Mouse (Mus musculus) limb, embryonic 12.5 days (tissue): ENCODE measurements around the gene Zmat1. TPM values are rescaled to one million over a fixed set of nuclear protein-coding genes. Genes with fewer than 3 reads are reported as not detected.

Experiments used
- ATAC-seq: fragments of 200-750 bp; cut with Nextera tagmentation; 2 replicates; pipeline ENCODE4 v1.8.0; 2017; ENCODE audit warnings: low read depth, moderate TSS enrichment; ENCODE audit not compliant: insufficient number of reproducible peaks, insufficient read depth, low FRiP score, low TSS enrichment
- H3K27ac ChIP-seq: fragments of 300-500 bp; sonication (generic); 2 replicates; pipeline ENCODE4 v1.5.1; 2016; ENCODE audit warnings: mild to moderate bottlenecking, moderate library complexity
- H3K27me3 ChIP-seq: fragments of 300-500 bp; sonication (generic); 2 replicates; pipeline ENCODE4 v1.6.1; 2016; ENCODE audit warnings: mild to moderate bottlenecking, moderate library complexity
- H3K36me3 ChIP-seq: fragments of 300-500 bp; sonication (generic); 2 replicates; pipeline ENCODE4 v1.6.1; 2016; ENCODE audit warnings: mild to moderate bottlenecking, moderate library complexity
- H3K4me1 ChIP-seq: fragments of 300-500 bp; sonication (generic); replicated peaks from 2 replicates; pipeline ENCODE4 v1.6.1; 2016
- H3K4me2 ChIP-seq: fragments of 300-500 bp; sonication (generic); 2 replicates; pipeline ENCODE4 v1.6.1; 2016; ENCODE audit warnings: mild to moderate bottlenecking, moderate library complexity
- H3K4me3 ChIP-seq: fragments of 300-500 bp; sonication (generic); replicated peaks from 2 replicates; pipeline ENCODE4 v1.5.1; 2016; ENCODE audit warnings: mild to moderate bottlenecking
- H3K9ac ChIP-seq: fragments of 300-500 bp; sonication (generic); replicated peaks from 2 replicates; pipeline ENCODE4 v1.6.1; 2016; ENCODE audit warnings: mild to moderate bottlenecking, moderate library complexity
- H3K9me3 ChIP-seq: fragments of 300-500 bp; sonication (generic); 2 replicates; pipeline ENCODE4 v1.6.1; 2016; ENCODE audit warnings: mild to moderate bottlenecking, moderate library complexity
- WGBS: fragments of 180-500 bp; shearing (Covaris S2); methylation state at CpG from one replicate; pipeline ENCODE4 v1.1.7; 2016; 5-methylcytosine and 5-hydroxymethylcytosine counted together
- polyA plus RNA-seq: library from polyadenylated mRNA; unstranded; fragments of >200 nt; fragmentation: Nextera tagmentation; extraction: Ambion mirVana; gene quantifications from 2 replicates; pipeline ENCODE4 v1.2.1, GENCODE M21; 2016

The Zmat1 gene
- polyA plus RNA-seq, 1 experiment from 2014 or later, result 5.7 TPM

DNA sequence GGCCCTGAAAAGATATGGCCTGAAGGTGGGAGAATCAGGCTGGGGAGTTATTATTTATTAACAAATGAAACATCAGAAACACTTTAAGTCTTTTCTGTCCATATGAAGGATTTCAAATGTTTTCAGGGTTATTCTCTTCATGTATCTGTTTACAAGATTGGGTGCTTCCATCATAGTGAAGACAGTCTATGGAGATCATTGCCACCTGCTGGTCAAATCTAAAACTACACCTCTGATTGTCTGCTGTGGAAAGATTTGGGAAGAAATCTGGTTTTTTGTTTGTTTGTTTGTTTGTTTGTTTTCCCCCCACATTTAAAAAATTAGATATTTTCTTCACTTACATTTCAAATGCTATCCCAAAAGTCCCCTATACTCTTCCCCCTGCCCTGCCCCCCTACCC is 84.0 kb downstream of the Zmat1 start:
- H3K9me3 ChIP-seq, result no peaks in the 10 kb centered on the region
- H3K27ac ChIP-seq, result no peak overlapping the region
- no peak overlapping the region for H3K4me3 ChIP-seq
- H3K27me3 ChIP-seq, result no peaks in the 10 kb centered on the region
- no peak for ATAC-seq
- H3K4me2 ChIP-seq, result no peak overlapping the region
- H3K36me3 ChIP-seq, result no peaks in the 10 kb centered on the region
- no peak overlapping the region for H3K9ac ChIP-seq
- no peaks in the 10 kb centered on the region for H3K4me1 ChIP-seq

DNA sequence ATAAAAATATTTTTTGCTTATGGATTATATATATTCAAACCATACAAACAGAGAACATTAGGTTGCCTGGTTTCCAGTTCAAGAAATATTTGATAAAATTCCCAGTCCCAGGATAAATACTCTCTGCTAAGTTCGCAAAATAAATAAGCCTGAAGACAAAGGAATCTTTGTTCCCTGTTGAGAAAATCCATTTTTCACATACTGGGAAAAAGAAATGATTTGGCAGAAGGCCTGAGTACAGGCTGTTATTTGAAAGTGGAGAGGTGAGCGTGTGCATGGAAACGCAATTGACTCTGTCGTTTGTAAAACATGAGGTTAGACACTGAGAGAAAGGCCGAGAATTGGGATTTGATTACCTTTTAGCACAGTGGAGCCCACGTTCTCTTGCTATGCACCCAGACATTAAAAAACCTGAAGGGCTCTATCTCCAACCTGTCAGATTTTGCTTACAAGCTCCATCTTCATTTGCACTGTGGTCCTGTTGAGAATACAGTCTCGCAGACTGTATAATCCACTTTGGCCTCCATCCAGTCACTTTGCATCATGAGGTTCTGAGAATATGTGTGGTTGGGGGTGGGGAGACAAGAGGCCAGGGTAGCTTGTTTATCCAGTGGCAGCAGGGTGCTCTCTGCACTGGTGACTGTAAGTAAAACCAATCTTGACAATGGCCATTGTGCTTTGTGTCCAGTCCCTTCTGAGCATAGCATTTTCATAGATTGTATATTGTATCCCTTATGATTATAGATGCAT is 85.2 kb downstream of the Zmat1 start:
- no peak for ATAC-seq
- peaks cover 4% of the 10 kb centered on the region; the same call in 1 of the 2 replicates for H3K27me3 ChIP-seq
- H3K4me3 ChIP-seq, result no peak overlapping the region
- H3K4me1 ChIP-seq, result no peaks in the 10 kb centered on the region
- no peak overlapping the region for H3K9ac ChIP-seq
- no peak overlapping the region for H3K27ac ChIP-seq
- H3K4me2 ChIP-seq, result no peak overlapping the region
- no peaks in the 10 kb centered on the region for H3K9me3 ChIP-seq
- H3K36me3 ChIP-seq, result no peaks in the 10 kb centered on the region
- WGBS, result 75% methylated on average over 7 of the region's 7 CpGs

Other genes with a start within 250 kb of the Zmat1 start
- 85.2 and 90.7 TPM in 2 replicates for gene Armcx2, start 200.0 kb downstream of the Zmat1 start, polyA plus RNA-seq
- gene Nxf2, start 44.5 kb downstream of the Zmat1 start, polyA plus RNA-seq, result 1.1 and 1.3 TPM in 2 replicates
- not detected in 2 replicates for gene Gm15023, start 168.4 kb upstream of the Zmat1 start, polyA plus RNA-seq
- 5.4 and 7.5 TPM in 2 replicates for gene Tceal6, start 201.5 kb upstream of the Zmat1 start, polyA plus RNA-seq